Mouse (Mus musculus) spleen, adult 2 months (tissue): ENCODE data around the gene Gse1.

Source experiments
- CTCF ChIP-seq: fragments of 200-500 bp; IDR thresholded peaks from 2 replicates; pipeline ENCODE4 v1.5.1; 2011; ENCODE audit warnings: mild to moderate bottlenecking, inconsistent platforms; ENCODE audit not compliant: insufficient read depth, insufficient read length, insufficient replicate concordance; ENCODE audit errors: extremely low read depth
- POLR2A ChIP-seq: fragments of 200-500 bp; IDR thresholded peaks from 2 replicates; pipeline ENCODE4 v1.6.1; 2011; ENCODE audit warnings: low read depth, low read length, inconsistent platforms

DNA sequence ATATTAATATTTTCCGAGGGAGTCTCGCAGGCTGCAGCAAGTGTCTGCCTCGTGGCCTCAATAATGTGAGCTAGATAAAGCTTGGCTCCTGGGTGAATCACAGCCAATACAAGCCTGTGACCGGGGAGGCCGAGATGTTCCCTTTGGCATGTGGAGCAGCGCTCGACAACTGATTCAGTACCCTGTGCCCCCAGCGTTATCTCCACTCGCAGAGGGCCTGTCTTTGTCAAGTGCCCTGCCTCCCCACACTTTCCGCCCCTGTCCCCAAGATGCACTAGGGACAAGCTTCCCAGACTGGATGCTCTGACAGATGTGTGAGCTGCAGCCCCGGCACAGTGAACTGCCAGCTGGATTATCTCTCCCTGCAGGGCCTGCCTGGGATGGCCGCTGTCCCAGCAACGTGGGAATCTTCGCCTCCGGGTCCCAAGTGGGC, 233.9 kb downstream of the Gse1 start:
- TF ChIP-seq CTCF (no peak), POLR2A (no peak)
